Mouse (Mus musculus): ENCODE measurements around the gene Lilra6. TPM values are rescaled to one million over a fixed set of nuclear protein-coding genes. Genes with fewer than 3 reads are reported as not detected.

The Lilra6 gene
- 0.09 and 0.10 TPM in 2 replicates for polyA plus RNA-seq (2015; fragmentation: Nextera tagmentation; extraction: Ambion mirVana)

GRCm38 (mm10) chr7:3915387-3915786 is at the start of gene Lilra6:
Lilra6 (minus strand) TSS chr7:3915503.

GRCm38 (mm10) chr7:3898036-3898590 is 17.2 kb downstream of the Lilra6 start, which contains the start of gene Gm14548:
Gm14548 (minus strand) TSS chr7:3898120.

Other genes starting within 250 kb of the Lilra6 start
- gene Leng1, start 249.7 kb downstream of the Lilra6 start, polyA plus RNA-seq (2015; fragmentation: Nextera tagmentation; extraction: Ambion mirVana) = 21.7 and 23.7 TPM in 2 replicates
- 1.9 and 2.5 TPM in 2 replicates for gene Tmc4, start 237.9 kb downstream of the Lilra6 start, polyA plus RNA-seq (2015; fragmentation: Nextera tagmentation; extraction: Ambion mirVana)
- gene Tsen34, start 222.6 kb downstream of the Lilra6 start, polyA plus RNA-seq (2015; fragmentation: Nextera tagmentation; extraction: Ambion mirVana) = 117 and 137 TPM in 2 replicates
- 18.1 and 19.9 TPM in 2 replicates for gene Mboat7, start 222.0 kb downstream of the Lilra6 start, polyA plus RNA-seq (2015; fragmentation: Nextera tagmentation; extraction: Ambion mirVana)
- 882 and 890 TPM in 2 replicates for gene Rps9, start 211.5 kb downstream of the Lilra6 start, polyA plus RNA-seq (2015; fragmentation: Nextera tagmentation; extraction: Ambion mirVana)
- gene Pirb, start 195.1 kb downstream of the Lilra6 start, polyA plus RNA-seq (2015; fragmentation: Nextera tagmentation; extraction: Ambion mirVana) = 2.0 and 3.0 TPM in 2 replicates
- 0.17 TPM in 1 of 2 replicates, not detected in the other for gene Gm15448, start 89.8 kb downstream of the Lilra6 start, polyA plus RNA-seq (2015; fragmentation: Nextera tagmentation; extraction: Ambion mirVana)
- 0.28 and 0.62 TPM in 2 replicates for gene Pira2, start 70.5 kb downstream of the Lilra6 start, polyA plus RNA-seq (2015; fragmentation: Nextera tagmentation; extraction: Ambion mirVana)
- gene Gm14548, start 17.4 kb downstream of the Lilra6 start, polyA plus RNA-seq (2015; fragmentation: Nextera tagmentation; extraction: Ambion mirVana) = 0.13 and 0.28 TPM in 2 replicates
- gene Lair1, start 147.7 kb upstream of the Lilra6 start, polyA plus RNA-seq (2015; fragmentation: Nextera tagmentation; extraction: Ambion mirVana) = 0.18 and 0.46 TPM in 2 replicates
- gene Ttyh1, start 203.9 kb upstream of the Lilra6 start, polyA plus RNA-seq (2015; fragmentation: Nextera tagmentation; extraction: Ambion mirVana) = 3.1 and 3.3 TPM in 2 replicates
- 20.8 and 22.7 TPM in 2 replicates for gene Leng8, start 221.5 kb upstream of the Lilra6 start, polyA plus RNA-seq (2015; fragmentation: Nextera tagmentation; extraction: Ambion mirVana)
- gene Leng9, start 234.9 kb upstream of the Lilra6 start, polyA plus RNA-seq (2015; fragmentation: Nextera tagmentation; extraction: Ambion mirVana) = 3.2 and 4.1 TPM in 2 replicates
- 36.6 and 37.6 TPM in 2 replicates for gene Cdc42ep5, start 249.4 kb upstream of the Lilra6 start, polyA plus RNA-seq (2015; fragmentation: Nextera tagmentation; extraction: Ambion mirVana)